Mouse (Mus musculus) left cerebral cortex, adult 11 months (tissue): ENCODE results near the gene Sh2d2a.
A peak's percentile ranks its signal among the peaks of the same experiment; 100 is the strongest.
"Not testable (repeated sequence)": the region's sequence is repeated elsewhere in the genome, so short reads cannot be mapped to it uniquely, and the experiment has no call there.

Experiments used
- DNase-seq: peaks from one replicate; pipeline ENCODE4 v3.0.0; 2022; ENCODE audit warnings: low spot score

Gene Sh2d2a

DNA sequence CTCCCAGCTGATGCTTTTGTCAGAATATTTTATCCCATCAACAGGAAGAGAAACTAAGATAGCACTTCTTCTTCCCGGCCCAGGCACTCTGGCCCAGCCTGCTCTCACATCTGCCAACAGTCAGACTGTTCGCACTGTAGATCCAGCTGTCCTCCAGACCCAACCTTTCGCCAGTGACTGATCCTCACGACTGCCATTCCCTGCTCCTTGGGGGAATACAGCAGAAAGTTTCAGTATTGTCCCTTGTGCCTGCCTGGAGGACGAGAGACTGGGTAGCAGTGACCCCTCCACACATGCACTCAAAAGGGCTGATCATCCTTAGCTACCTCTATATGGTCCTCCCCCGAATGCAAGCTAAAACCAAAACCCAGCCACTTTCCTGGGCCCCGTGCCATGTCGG lies 9.4 kb downstream of the Sh2d2a start:
- no peak for DNase-seq

DNA sequence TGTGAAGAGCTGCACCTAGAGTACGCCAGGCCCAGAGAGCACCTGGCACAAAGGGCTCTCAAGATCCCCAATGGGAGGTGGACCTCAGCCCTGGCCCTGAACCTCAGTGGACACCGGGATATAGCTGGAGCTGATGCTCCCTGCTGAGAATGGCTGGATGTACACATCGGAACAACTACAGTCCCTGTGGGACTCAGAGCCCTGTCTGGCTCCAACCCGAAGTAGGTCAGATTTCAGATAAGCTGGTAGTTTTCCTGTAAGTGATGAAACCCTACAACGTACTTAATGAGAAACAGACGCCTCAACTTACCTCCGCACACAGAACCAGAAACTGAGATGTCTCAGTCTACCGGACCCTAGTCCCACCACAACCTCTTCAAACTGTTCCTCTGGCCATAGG lies 11.1 kb downstream of the Sh2d2a start:
- DNase-seq = no peak

DNA sequence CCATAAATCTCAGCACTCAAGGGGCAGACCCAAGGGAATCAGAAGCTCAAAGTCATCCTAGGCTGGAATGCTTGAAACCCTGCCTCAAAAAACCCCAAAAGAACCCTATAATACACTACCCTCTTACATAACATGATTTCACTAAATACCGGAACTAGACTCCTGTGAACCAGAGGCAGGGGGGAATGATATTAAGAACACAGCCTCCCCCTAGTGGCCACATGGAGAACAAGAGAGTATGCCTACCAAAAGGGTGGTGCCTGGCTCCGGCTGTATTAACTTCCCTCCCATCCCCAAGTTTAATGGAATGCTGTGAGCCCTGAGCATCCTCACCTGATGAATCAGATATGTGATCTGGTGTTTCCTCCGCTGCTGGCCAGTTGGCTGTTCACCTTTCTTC lies 13.3 kb downstream of the Sh2d2a start:
- peak; percentile 61 for DNase-seq

DNA sequence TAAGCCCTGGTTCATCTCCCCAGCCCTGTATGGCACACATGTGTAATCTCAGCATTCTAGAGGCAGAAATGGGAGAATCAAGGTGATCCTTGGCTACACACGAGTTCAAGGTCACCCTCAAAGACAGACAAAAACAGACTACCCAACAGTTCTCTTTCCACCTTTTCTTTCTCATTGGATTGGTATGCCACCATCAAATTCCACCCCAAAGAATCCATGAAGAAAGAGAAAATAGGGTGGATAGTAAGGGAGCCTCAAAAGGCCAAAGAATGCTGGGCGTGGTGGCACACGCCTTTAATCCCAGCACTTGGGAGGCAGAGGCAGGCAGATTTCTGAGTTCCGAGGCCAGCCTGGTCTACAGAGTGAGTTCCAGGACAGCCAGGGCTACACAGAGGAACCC lies 17.6 kb downstream of the Sh2d2a start:
- not testable (repeated sequence) for DNase-seq

DNA sequence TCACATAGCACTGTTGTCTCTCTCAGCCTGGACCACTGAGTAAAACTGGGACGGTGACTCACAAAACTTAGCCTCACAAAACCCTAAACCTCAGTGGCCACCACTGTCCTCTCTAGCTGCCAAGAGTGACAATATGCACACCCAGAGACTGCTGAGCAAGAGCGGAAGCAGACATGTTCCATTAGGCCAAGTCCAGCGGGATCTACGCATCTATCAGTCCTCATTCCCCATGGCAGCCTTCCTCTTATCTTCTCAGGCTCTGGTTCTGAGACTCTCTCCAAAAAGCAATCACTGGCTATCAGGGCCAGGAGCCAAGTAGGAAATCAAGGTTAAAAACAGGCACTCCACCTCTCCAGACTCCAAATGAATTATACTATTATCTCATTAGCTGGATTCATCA lies 31.2 kb downstream of the Sh2d2a start:
- DNase-seq = no peak

DNA sequence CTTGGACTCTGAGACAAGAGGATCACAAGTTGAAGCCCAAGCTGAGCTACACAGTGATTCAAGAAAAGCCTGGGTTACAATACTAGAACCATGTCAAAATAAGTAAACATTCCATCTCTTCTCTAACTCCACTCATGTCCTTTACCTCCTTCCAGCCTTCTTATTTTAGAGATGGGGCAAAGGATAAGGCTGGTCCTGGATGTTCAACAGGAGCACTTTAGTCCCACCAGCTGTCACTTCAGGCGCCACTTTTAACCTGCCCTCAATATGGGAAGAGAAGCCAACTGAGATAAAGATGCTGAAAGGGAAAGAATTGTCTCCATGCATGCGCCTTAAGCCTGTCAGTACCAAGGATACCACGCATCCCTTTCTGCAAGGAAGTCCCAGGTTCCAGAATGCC lies 37.7 kb downstream of the Sh2d2a start:
- DNase-seq = no peak

DNA sequence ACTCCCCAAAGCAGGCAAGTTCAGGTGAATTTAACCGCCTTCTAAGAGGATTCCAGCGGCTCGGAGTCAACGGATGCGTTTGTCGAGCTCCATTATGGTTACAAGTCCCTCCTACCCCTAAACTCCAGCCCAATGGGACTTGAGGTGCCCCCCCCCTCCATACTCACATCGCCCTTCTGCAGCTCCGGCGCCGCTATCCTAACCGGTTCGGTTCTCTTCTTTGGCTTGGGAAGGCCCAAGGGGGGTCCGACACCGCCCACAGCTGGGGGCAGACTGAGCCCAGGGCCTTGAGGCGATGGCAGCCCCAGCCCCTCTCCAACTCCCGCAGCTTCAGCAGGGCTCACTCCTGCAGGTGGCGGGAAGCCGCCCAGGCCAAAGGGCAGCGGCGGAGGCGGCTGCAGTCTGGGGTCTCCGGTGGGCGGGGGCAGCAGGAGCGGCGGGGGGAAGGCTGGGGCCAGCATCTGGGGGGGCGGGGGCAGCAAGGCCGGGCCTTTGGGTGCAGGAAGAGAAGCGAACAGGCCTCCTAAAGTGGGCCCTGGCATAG lies 38.2 kb downstream of the Sh2d2a start:
- DNase-seq = no peak

DNA sequence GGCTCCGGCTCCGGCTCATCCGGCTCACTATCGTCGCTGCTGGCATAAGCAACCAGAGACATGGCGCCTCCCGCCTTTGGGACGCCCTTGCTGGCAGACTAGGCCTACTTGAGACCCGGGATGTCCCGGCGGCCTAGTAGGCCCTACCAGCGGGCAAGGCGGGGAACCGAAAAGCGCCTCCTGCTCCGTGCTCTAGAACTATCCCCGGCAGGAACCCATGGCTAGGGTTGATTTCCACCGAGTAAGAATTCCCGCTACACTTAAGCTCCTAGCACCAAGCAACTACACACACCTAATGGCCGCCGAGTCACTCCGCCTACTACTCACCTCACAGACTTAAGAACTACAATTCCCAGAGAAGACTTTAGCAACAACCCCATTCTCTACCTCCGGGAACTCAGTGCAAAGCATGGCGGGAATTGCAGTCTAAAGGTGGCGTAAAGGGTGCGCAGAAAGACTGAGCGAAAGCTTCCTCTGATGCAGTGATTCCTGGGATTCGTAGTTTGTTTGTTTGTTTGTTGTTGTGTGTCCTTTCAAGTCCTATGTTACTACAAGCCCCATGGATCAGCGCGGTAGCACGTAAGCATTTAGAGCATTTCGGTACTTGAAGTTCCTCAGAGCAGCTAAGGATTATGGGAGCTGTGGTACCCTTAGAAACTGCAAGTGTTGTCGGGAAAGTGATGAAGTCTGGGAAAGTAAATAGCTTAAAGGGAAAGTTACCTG lies 38.9 kb downstream of the Sh2d2a start, which contains the start of gene Prcc:
Gene Prcc (minus strand): TSS at position 328 of the 723 bp plus-strand sequence.
- DNase-seq = peak; percentile 97

DNA sequence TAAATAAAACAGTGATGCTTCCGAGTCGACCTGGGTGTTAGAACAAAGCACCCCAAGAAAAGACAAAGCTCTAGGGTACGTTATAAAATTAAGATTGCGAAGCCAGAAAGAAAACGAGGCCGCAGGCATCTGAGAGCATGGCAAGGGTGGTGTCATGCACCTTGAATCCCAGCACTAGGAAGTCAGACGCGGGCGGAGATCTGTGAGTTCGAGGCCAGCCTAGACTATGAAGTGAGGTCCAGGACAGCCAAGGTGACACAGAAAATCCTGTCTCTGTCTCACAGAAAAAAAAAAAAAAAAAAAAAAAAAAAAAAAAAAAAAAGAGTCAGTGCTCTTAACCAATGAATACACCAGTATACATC lies 39.4 kb downstream of the Sh2d2a start:
- no peak for DNase-seq

DNA sequence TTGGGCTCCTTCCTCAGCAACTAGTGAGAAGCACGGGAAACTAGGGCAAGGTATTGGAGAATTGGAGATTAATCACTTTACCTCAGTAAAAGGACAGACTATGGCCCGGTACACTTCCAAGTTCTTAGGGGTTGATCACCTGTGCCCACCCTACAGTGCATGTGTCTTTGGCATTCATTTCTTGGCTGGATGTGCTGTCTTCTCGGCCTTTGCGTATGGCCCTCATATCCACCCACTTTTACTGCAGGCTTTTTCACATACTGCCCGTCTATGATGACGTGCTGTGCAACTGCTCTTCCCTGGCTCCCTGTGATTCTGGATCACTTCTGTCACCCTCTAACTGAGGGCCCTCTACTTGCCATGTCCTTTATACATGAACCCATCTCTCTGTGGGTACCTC lies 39.9 kb downstream of the Sh2d2a start:
- no peak for DNase-seq

DNA sequence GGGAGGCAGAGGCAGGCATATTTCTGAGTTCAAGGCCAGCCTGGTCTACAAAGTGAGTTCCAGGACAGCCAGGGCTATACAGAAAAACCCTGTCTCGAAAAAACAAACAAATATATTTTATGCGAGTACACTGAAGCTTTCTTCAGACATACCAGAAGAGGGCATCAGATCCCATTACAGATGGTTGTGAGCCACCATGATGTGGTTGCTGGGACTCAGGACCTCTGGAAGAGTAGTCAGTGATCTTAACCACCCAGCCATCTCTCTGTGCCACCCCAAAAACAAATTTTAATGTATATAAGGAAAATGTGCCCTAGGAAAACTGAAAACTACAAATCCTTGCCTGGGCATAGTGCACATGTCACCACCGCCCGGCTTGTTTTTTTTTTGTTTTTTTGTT lies 40.8 kb downstream of the Sh2d2a start:
- DNase-seq = not testable (repeated sequence)

DNA sequence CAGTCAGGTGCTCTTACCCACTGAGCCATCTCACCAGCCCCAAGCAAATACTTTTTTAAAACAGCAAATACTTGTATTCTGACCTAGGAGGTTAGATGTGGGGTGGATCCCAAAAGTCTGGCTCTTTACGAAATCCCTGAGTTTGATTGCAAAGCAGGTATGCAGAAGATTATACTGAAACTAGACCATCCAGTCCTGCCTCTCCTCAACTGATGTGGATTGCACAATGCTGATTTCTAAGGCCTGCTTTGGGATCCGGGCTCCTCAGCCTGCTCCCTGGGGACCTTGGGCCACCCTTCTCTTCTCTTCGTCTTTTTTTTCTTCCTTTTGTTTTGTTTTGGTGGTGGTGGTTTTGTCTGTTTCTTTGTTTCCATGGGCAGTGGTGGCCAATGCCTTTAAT lies 44.9 kb downstream of the Sh2d2a start:
- DNase-seq = no peak

DNA sequence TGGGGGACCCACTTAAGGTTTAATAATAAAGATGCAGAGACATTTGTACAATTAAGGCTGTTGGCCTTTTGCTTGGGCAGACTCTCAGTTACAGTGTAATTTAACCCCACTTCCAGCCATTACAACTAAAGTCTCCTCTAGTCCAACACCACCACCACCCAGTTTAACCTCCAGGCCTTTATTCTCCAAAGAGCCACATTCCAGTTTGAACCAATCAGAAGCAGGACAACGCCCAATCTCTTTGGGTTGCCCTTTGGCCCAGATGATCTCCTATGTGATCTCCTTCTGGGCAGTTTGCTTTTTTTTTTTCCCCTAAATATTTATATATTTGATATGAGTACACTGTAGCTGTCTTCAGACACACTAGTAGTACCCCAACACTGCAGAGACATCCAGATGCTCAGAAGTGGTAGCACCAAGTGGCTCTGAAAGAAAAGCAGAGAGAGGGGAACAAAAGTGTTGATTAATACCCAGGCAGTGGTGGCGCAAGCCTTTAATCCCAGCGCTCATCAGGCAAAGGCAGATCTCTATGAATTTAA lies 46.9 kb downstream of the Sh2d2a start:
- no peak for DNase-seq

DNA sequence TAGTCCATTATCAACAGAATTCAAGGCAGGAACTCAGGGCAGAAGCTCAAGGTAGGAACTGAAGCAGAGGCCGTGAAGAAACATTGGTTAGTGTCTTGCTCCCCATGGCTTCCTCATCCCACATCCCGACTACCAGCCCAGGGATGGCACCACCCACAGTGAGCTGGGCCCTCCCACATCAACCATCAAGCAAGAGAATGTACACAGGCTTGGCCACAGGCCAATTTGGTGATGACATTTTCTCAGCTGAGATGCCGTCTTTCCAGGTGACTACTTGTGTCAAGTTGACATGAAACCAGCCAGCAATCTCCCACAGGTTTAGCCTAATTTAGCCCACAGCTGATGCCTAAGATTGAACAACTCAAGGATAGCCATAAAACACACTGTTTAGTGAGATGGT lies 52.7 kb downstream of the Sh2d2a start:
- no peak for DNase-seq

DNA sequence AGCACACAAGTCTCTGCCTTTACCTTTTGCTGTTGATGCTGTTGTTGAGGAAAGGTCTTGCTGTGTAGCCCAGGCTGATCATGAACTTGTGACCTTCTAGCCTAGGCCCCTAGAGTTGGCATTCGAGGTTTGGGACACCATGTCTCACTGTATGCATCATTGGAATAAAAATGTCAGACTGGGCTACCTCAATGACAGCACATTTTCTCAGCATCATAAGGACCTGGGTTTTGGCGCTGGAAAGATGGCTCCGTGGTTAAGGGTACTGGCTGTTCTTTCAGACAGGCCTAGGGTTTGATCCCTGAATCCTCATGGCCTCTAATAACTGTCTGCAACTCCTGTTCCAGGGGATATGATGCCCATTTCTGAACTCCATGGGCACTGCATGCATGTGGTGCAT lies 53.2 kb downstream of the Sh2d2a start:
- DNase-seq = no peak

DNA sequence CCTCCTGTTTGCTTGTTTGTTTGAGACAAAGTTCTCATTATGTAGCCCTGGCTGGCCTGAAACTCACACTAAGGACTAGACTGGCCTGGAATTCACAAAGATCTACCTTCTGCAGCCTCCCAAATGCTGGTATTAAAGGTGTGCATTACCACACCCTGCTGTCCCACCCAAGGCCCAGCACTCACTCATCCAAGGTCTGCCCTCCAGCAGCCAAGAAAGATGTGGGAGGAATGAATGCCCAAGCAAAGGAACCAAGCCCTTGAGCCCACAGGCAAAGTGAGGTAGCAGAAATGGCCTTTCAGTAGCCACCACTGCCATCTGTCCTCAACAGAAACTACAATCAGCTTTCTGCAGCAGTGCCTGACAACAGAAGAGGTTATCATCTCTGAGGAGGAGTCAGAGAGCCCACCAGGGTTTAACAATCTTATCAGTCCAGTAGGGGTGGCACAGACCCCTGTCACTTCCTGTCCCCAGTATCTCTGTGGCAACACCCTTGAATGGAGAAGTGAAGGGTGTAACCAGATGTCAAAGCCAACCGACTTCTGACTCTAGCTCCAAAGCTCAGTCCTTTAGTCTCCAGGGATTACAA lies 54.6 kb downstream of the Sh2d2a start:
- DNase-seq = no peak

DNA sequence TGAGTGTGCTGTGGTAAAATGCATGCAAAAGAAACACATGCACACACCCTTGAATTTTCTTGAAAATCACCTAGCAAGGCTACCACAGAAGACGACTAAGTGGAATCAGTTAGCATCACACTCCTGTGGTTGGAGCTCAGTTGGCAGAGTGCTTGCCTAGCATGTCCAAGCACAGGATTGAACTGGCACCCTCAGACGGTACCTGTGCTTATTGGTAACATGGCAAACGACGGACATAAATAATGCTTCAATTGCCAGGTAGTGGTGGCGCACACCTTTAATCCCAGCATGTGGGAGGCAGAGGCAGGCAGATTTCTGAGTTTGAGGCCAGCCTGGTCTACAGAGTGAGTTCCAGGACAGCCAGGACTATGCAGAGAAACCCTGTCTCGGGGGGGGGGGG lies 55.4 kb downstream of the Sh2d2a start:
- DNase-seq = not testable (repeated sequence)

DNA sequence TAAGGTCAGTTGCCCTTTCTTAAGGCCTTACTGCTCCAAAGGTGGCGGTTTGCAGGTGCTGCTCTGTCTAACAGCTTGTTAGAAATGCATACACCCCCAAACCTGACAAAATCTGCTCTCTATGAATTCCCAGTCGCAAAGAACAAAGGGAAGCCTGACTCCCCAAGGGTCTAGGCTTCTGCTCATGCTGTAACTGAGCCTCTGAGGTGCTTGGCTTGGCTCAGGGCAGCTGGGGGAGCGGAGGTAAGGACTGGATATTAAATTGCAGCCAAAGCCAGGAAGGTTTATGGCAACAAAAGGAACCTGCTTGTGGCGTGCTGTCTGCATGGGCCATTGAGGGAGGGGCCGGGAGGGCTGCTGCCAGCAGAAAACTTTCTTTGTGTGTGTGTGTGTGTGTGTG lies 57.3 kb downstream of the Sh2d2a start:
- no peak for DNase-seq
